Mouse (Mus musculus) brain, embryonic 14.5 days (tissue): ENCODE results near the gene Cavin2.

Source experiments
- CTCF ChIP-seq: fragments of 200-500 bp; IDR thresholded peaks from 2 replicates; pipeline ENCODE4 v1.5.1; 2012; ENCODE audit warnings: inconsistent platforms, mild to moderate bottlenecking, moderate library complexity, borderline replicate concordance; ENCODE audit not compliant: insufficient read depth, insufficient read length; ENCODE audit errors: extremely low read depth
- POLR2A ChIP-seq: fragments of 200-500 bp; IDR thresholded peaks from 2 replicates; pipeline ENCODE4 v1.6.1; 2012; ENCODE audit warnings: mild to moderate bottlenecking, inconsistent platforms, borderline replicate concordance; ENCODE audit not compliant: poor library complexity, insufficient read depth, insufficient read length, severe bottlenecking; ENCODE audit errors: extremely low read depth

DNA sequence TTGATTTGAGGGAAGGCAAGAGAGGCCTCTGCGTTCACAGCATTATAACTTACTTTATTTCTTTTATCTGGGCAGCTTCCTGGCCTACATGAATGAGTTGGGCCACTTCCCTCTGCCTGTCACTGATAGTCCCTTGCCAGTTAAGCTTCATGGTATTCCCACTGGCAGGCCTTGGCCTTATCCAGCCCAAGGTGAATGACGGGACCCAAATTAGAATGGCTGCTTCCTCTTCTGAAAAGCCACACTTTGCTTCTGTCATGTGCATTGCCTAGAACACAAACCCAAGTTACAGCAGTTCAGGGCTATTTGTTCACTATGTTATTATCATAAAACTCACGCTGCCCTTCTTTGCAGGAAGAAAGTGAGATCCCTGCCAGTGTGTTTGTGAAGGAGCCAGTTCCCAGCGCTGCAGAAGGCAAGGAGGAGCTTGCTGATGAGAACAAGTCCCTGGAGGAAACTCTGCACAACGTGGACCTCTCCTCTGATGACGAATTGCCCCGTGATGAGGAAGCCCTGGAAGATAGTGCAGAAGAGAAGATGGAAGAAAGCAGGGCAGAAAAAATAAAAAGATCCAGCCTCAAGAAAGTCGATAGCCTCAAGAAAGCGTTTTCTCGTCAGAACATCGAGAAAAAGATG, 11.5 kb downstream of the Cavin2 start:
- no peak for TF ChIP-seq CTCF
- TF ChIP-seq POLR2A = no peak
